Mouse (Mus musculus) CH12.LX (cell line): ENCODE measurements around the gene Hbb-bh1. TPM values are rescaled to one million over a fixed set of nuclear protein-coding genes. Genes with fewer than 3 reads are reported as not detected.

Experiments
- DNase-seq: peaks from one replicate; pipeline ENCODE4 v3.0.0-alpha.2; 2013; ENCODE audit errors: extremely low read depth
- H3K27ac ChIP-seq: 2 replicates; pipeline ENCODE4 v1.5.1; 2012; ENCODE audit warnings: low read depth, mild to moderate bottlenecking, control low read depth, moderate library complexity; ENCODE audit not compliant: insufficient read depth
- H3K27me3 ChIP-seq: replicated peaks from 2 replicates; pipeline ENCODE3; 2012; ENCODE audit warnings: inconsistent platforms
- H3K36me3 ChIP-seq, 2 experiments: replicated peaks in 1 of 2; 2 replicates each; pipeline versions ENCODE3 to v1.6.1; 2012; ENCODE audit warnings: inconsistent platforms in 1 of 2, low read length in 1 of 2, mild to moderate bottlenecking in 1 of 2, mixed read lengths in 1 of 2, moderate library complexity in 1 of 2; ENCODE audit not compliant: control insufficient read depth in 1 of 2, insufficient read depth in 1 of 2
- H3K4me1 ChIP-seq, 2 experiments: 2 replicates each; pipeline ENCODE4 v1.6.1; 2012; ENCODE audit warnings: inconsistent platforms in 1 of 2, moderate library complexity in 1 of 2; ENCODE audit not compliant: insufficient read depth in 2 of 2, control insufficient read depth in 1 of 2
- H3K4me2 ChIP-seq: 2 replicates; pipeline ENCODE4 v1.6.1; 2012; ENCODE audit warnings: low read depth, mild to moderate bottlenecking, control low read depth; ENCODE audit not compliant: poor library complexity, insufficient read depth, severe bottlenecking
- H3K4me3 ChIP-seq, 3 experiments: fragments of 150-350 bp in 1 of 3; sonication (generic) in 1 of 3; replicated peaks in 1 of 3; 2 replicates each; pipeline versions ENCODE3 to v1.5.1; 2011 to 2012; ENCODE audit warnings: low read depth in 2 of 3, low read length in 2 of 3, mild to moderate bottlenecking in 2 of 3, moderate library complexity in 2 of 3, control low read depth in 1 of 3, improper control_type of control experiment in 1 of 3, inconsistent platforms in 1 of 3, mixed read lengths in 1 of 3; ENCODE audit not compliant: poor library complexity in 1 of 3
- H3K79me2 ChIP-seq: replicated peaks from 2 replicates; pipeline ENCODE4 v1.6.1; 2012; ENCODE audit warnings: mild to moderate bottlenecking, moderate library complexity; ENCODE audit not compliant: control insufficient read depth, poor library complexity, insufficient read depth, severe bottlenecking; ENCODE audit errors: extremely low read depth
- H3K9ac ChIP-seq: 2 replicates; pipeline ENCODE4 v1.6.1; 2012; ENCODE audit warnings: low read depth, mild to moderate bottlenecking, control low read depth, moderate library complexity; ENCODE audit not compliant: insufficient read depth
- H3K9me3 ChIP-seq: replicated peaks from 2 replicates; pipeline ENCODE3; 2012; ENCODE audit warnings: low read length, inconsistent platforms, mixed read lengths
- CHD1 ChIP-seq: IDR thresholded peaks from 2 replicates; pipeline ENCODE4 v1.6.1; 2012; ENCODE audit warnings: low read depth, low read length, improper control_type of control experiment, inconsistent platforms
- CHD2 ChIP-seq: IDR thresholded peaks from 2 replicates; pipeline ENCODE4 v1.6.1; 2011; ENCODE audit warnings: low read length, improper control_type of control experiment
- CTCF ChIP-seq, 2 experiments: IDR thresholded peaks in 1 of 2; conservative IDR thresholded peaks in 1 of 2; 2 replicates each; pipeline ENCODE4 v1.5.1; 2011 to 2012; ENCODE audit warnings: low read depth in 2 of 2, low read length in 2 of 2, improper control_type of control experiment in 1 of 2, inconsistent platforms in 1 of 2, mild to moderate bottlenecking in 1 of 2, moderate library complexity in 1 of 2
- ETS1 ChIP-seq: conservative IDR thresholded peaks from 2 replicates; pipeline ENCODE4 v1.6.1; 2012; ENCODE audit warnings: low read depth, mild to moderate bottlenecking, inconsistent platforms, low read length, improper control_type of control experiment, moderate library complexity
- JUN ChIP-seq: IDR thresholded peaks from 2 replicates; pipeline ENCODE4 v1.6.1; 2011; ENCODE audit warnings: low read depth, mild to moderate bottlenecking, low read length, improper control_type of control experiment, moderate library complexity; ENCODE audit not compliant: insufficient read depth
- JUND ChIP-seq: conservative IDR thresholded peaks from 2 replicates; pipeline ENCODE4 v1.6.1; 2011; ENCODE audit warnings: low read depth, low read length, improper control_type of control experiment
- KAT2A ChIP-seq: IDR thresholded peaks from 2 replicates; pipeline ENCODE4 v1.6.1; 2012; ENCODE audit warnings: low read length, improper control_type of control experiment, inconsistent platforms; ENCODE audit not compliant: insufficient replicate concordance
- MAFK ChIP-seq: IDR thresholded peaks from 2 replicates; pipeline ENCODE4 v1.6.1; 2011; ENCODE audit warnings: low read length, improper control_type of control experiment; ENCODE audit not compliant: insufficient replicate concordance
- MAX ChIP-seq: IDR thresholded peaks from 2 replicates; pipeline ENCODE4 v1.6.1; 2011; ENCODE audit warnings: low read length, improper control_type of control experiment
- MAZ ChIP-seq: IDR thresholded peaks from 2 replicates; pipeline ENCODE4 v1.6.1; 2012; ENCODE audit warnings: low read depth, mild to moderate bottlenecking, inconsistent platforms, low read length, improper control_type of control experiment, moderate library complexity
- MEF2A ChIP-seq: IDR thresholded peaks from 2 replicates; pipeline ENCODE4 v1.6.1; 2014; ENCODE audit warnings: low read depth, mild to moderate bottlenecking, inconsistent platforms, low read length, improper control_type of control experiment, borderline replicate concordance
- MXI1 ChIP-seq: IDR thresholded peaks from 2 replicates; pipeline ENCODE4 v1.6.1; 2011; ENCODE audit warnings: mild to moderate bottlenecking, low read depth, low read length, improper control_type of control experiment
- NRF1 ChIP-seq: IDR thresholded peaks from 2 replicates; pipeline ENCODE4 v1.6.1; 2014; ENCODE audit warnings: low read depth, mild to moderate bottlenecking, inconsistent platforms, low read length, improper control_type of control experiment, moderate library complexity
- PAX5 ChIP-seq: IDR thresholded peaks from 2 replicates; pipeline ENCODE4 v1.6.1; 2012; ENCODE audit warnings: low read length, inconsistent platforms, mixed read lengths
- RAD21 ChIP-seq: IDR thresholded peaks from 2 replicates; pipeline ENCODE4 v1.6.1; 2011; ENCODE audit warnings: low read depth, mild to moderate bottlenecking, low read length, improper control_type of control experiment, moderate library complexity
- RCOR1 ChIP-seq: conservative IDR thresholded peaks from 2 replicates; pipeline ENCODE4 v1.6.1; 2012; ENCODE audit warnings: low read depth, mild to moderate bottlenecking, inconsistent platforms, low read length, improper control_type of control experiment
- SIN3A ChIP-seq: IDR thresholded peaks from 2 replicates; pipeline ENCODE4 v1.6.1; 2012; ENCODE audit warnings: low read length, improper control_type of control experiment, inconsistent platforms
- SMC3 ChIP-seq: IDR thresholded peaks from 2 replicates; pipeline ENCODE4 v1.6.1; 2011; ENCODE audit warnings: low read depth, low read length, improper control_type of control experiment
- TBP ChIP-seq: conservative IDR thresholded peaks from 2 replicates; pipeline ENCODE4 v1.6.1; 2011; ENCODE audit warnings: low read depth, low read length, improper control_type of control experiment
- TCF12 ChIP-seq: IDR thresholded peaks from 2 replicates; pipeline ENCODE4 v1.6.1; 2014; ENCODE audit warnings: low read depth, mild to moderate bottlenecking, inconsistent platforms, low read length, improper control_type of control experiment
- USF1 ChIP-seq: IDR thresholded peaks from 2 replicates; pipeline ENCODE4 v1.6.1; 2014; ENCODE audit warnings: low read depth, mild to moderate bottlenecking, inconsistent platforms, low read length, improper control_type of control experiment
- ZMIZ1 ChIP-seq: IDR thresholded peaks from 2 replicates; pipeline ENCODE4 v1.6.1; 2012; ENCODE audit warnings: low read depth, mild to moderate bottlenecking, inconsistent platforms, low read length, improper control_type of control experiment
- ZNF384 ChIP-seq: IDR thresholded peaks from 2 replicates; pipeline ENCODE4 v1.6.1; 2012; ENCODE audit warnings: low read depth, low read length, improper control_type of control experiment, inconsistent platforms
- dilution Hi-C: fragments of 300-500 bp; cut with MboI; formaldehyde crosslinking; loops from 2 replicates; pipeline ENCODE4 v1.14.3; 2020; ENCODE audit warnings: low sequenced_read_pairs; ENCODE audit not compliant: extremely low pct_unique_long_range_greater_than_20kb, extremely low pct_ligation_motif_present
- in situ Hi-C: fragments of 300-500 bp; cut with MboI; formaldehyde crosslinking; loops from 3 replicates; pipeline ENCODE4 v1.14.3; 2019; ENCODE audit warnings: low sequenced_read_pairs, low pct_ligation_motif_present, low pct_unique_long_range_greater_than_20kb, mixed read lengths
- polyA plus RNA-seq: library from polyadenylated mRNA; unstranded; fragments of >175 nt; gene quantifications from 2 replicates; pipeline ENCODE4 v1.2.1, GENCODE M21; 2012; ENCODE audit warnings: low read depth; ENCODE audit not compliant: insufficient read length
- total RNA-seq, 2 experiments: library from RNA; depleted of rRNA; stranded (reverse); fragments of 300-350 nt in 1 of 2; fragments of >200 nt in 1 of 2; gene quantifications; 2 replicates each; pipeline ENCODE4 v1.2.3; 2012 to 2014

Gene Hbb-bh1
- total and polyA plus RNA-seq, 3 experiments = 0.95 TPM; not detected in 2

- no peaks in the 10 kb centered on the region for H3K9me3 ChIP-seq
- no peaks in the 10 kb centered on the region for H3K79me2 ChIP-seq
- DNase-seq = no peak
- H3K36me3 ChIP-seq = no peaks in the 10 kb centered on the region
- H3K4me3 ChIP-seq = no peak overlapping the region
- no peak overlapping the region for H3K4me2 ChIP-seq
- no peaks in the 10 kb centered on the region for H3K27me3 ChIP-seq
- TF ChIP-seq PAX5 = no peak
- TF ChIP-seq ETS1 = no peak
- TF ChIP-seq ZNF384 = no peak
- TF ChIP-seq CHD2 = no peak
- TF ChIP-seq MXI1 = no peak
- TF ChIP-seq JUN = no peak
- TF ChIP-seq MAX = no peak
- TF ChIP-seq MEF2A = no peak
- TF ChIP-seq SIN3A = no peak
- TF ChIP-seq CHD1 = no peak
- H3K27ac ChIP-seq = no peak overlapping the region; the same call in 1 of the 2 replicates
- in situ Hi-C loops (no loop called here), dilution Hi-C loops (no loop called here)
- no peak overlapping the region for H3K9ac ChIP-seq
- H3K4me1 ChIP-seq = peaks cover 0 to 8% of the 10 kb centered on the region in 2 experiments; a peak in 2 of 4 replicates
These were observed 1.8 kb upstream of the Hbb-bh1 start for GRCm38 (mm10) chr7:103844525-103845325.

DNA sequence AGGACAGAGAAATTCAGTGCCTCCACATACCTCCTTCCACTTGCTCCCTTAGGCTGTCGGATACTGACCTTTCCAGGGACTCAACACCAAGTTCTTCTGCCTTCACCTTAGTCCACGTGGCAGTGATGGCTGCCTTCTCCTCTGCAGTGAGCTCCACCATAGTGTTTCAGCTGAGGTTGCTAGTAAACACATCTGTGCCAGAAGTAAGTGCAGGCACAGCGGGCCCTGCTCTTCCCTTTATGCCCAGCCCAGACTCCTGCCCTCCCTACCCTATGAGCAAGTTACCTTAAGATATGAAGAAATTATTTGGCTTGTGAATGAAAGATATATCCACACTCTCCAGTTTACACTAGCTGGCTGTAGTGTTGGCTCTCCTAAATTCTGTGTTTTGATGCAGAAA lies 2.7 kb downstream of the Hbb-bh1 start, which contains the start of gene Hbb-bh2:
Gene Hbb-bh2, minus strand, starts transcription at position 253 of the 400 bp plus-strand sequence.
- no peak within 1 kb of the TSS for H3K9ac ChIP-seq

DNA sequence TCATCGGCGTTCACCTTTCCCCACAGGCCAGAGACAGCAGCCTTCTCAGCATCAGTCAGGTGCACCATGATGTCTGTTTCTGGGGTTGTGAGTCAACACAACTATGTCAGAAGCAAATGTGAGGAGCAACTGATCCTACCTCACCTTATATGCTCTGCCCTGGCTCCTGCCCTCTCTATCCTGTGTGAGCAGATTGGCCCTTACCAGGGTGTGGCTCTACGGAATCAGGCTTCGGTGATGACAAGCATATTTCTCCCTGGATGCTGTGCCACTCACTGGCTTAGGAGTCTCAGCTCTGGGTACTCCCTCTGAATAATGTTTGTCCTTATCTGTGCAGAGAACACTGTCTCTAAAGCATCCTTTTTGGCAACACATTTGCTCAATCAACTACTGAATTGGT lies 15.2 kb downstream of the Hbb-bh1 start, which contains the start of gene Hbb-bs:
Gene Hbb-bs, minus strand, starts transcription at position 289 of the 400 bp plus-strand sequence.
- H3K4me1 ChIP-seq = peaks cover 0 to 3% of the 10 kb centered on the region in 2 experiments; a peak in 1 of 4 replicates
- DNase-seq = no peak
- H3K36me3 ChIP-seq = no peaks in the 10 kb centered on the region
- H3K4me3 ChIP-seq = no peak within 1 kb of the TSS
- H3K9me3 ChIP-seq = no peaks in the 10 kb centered on the region
- no peaks in the 10 kb centered on the region for H3K79me2 ChIP-seq
- H3K27me3 ChIP-seq = no peaks in the 10 kb centered on the region
- H3K27ac ChIP-seq = no peak within 1 kb of the TSS
- dilution Hi-C loops = no loop called here
- no peak within 1 kb of the TSS for H3K9ac ChIP-seq
- TF ChIP-seq TBP (no peak), MAZ (no peak), TCF12 (no peak), MAFK (no peak), RCOR1 (no peak), SMC3 (no peak), SIN3A (no peak), KAT2A (no peak), CTCF (conservative IDR thresholded peaks at IDR 0.05 in 1 of 2, IDR thresholded peaks at IDR 0.05 in 1 of 2; ENCODE audit: low read depth in 2 of 2, low read length in 2 of 2) (no peak), ZMIZ1 (no peak), RAD21 (no peak), JUND (no peak), USF1 (no peak)
- TF ChIP-seq, all 38 proteins: peak for 0
- in situ Hi-C loops = no loop called here
- H3K4me2 ChIP-seq = no peak within 1 kb of the TSS

More for the DNA sequence above, 2.7 kb downstream of the Hbb-bh1 start, which contains the start of gene Hbb-bh2:
- Histone ChIP-seq H3K4me3 (no peak within 1 kb of the TSS), H3K4me2 (no peak within 1 kb of the TSS), H3K4me1 (peaks cover 0 to 8% of the 10 kb centered on the region in 2 experiments; a peak in 2 of 4 replicates), H3K36me3 (no peaks in the 10 kb centered on the region), H3K9me3 (no peaks in the 10 kb centered on the region), H3K27me3 (no peaks in the 10 kb centered on the region), H3K79me2 (no peaks in the 10 kb centered on the region), H3K27ac (no peak within 1 kb of the TSS)
- in situ Hi-C loops (no loop called here), dilution Hi-C loops (no loop called here)
- TF ChIP-seq NRF1 (no peak), MAZ (no peak)
- no peak for DNase-seq
